Mouse (Mus musculus) heart, postnatal 25 days (tissue): ENCODE results near the gene Hnrnpc. TPM values are rescaled to one million over a fixed set of nuclear protein-coding genes. Genes with fewer than 3 reads are reported as not detected.
"Not testable (repeated sequence)": the region's sequence is repeated elsewhere in the genome, so short reads cannot be mapped to it uniquely, and the experiment has no call there.

Experiments
- DNase-seq: peaks from one replicate; pipeline ENCODE4 v3.0.0; 2022; ENCODE audit warnings: low spot score
- intact Hi-C: fragments of 180-260 bp; cut with DNase I; formaldehyde crosslinking; loops from one replicate; pipeline ENCODE4 v1.15.1; 2025
- total RNA-seq, 2 experiments: library from RNA; stranded (reverse); gene quantifications; 2 replicates each; pipeline ENCODE4 v1.2.3; 2021

The Hnrnpc gene
- total RNA-seq, 2 experiments from 2014 or later, result 132 to 147 TPM

- intact Hi-C loops, result loop anchor here (2.0 to 5.0 kb wide), 2 partner anchors 13 to 92 kb away; partner anchors contain the start of gene Supt16
- no peak for DNase-seq
Measured at GRCm38 (mm10) chr14:52105308-52105707, 1.5 kb upstream of the Hnrnpc start.

- DNase-seq, result no peak
- intact Hi-C loops, result loop anchor here (2.0 to 5.0 kb wide), 3 partner anchors 14 to 93 kb away; partner anchors contain the start of genes Supt16 and Zfp219
Measured at GRCm38 (mm10) chr14:52104677-52105285, 953 bp upstream of the Hnrnpc start.

GRCm38 (mm10) chr14:52103474-52103855 is 363 bp downstream of the Hnrnpc start:
- intact Hi-C loops, result loop anchor here (5.0 kb wide), 1 partner anchor 81 kb away; the partner anchor contains the start of gene Zfp219
- no peak for DNase-seq

- no peak for DNase-seq
- intact Hi-C loops, result loop anchor here (5.0 kb wide), 1 partner anchor 79 kb away; the partner anchor contains the start of gene Zfp219
Measured at GRCm38 (mm10) chr14:52101285-52102157, 2.3 kb downstream of the Hnrnpc start.

- DNase-seq, result no peak
- intact Hi-C loops, result loop anchor here (5.0 kb wide), 1 partner anchor 78 kb away; the partner anchor contains the start of gene Zfp219
Measured at GRCm38 (mm10) chr14:52100170-52100960, 3.5 kb downstream of the Hnrnpc start.

GRCm38 (mm10) chr14:52099563-52099962 is 4.3 kb downstream of the Hnrnpc start:
- no peak for DNase-seq
- intact Hi-C loops, result no loop called here

- DNase-seq, intact Hi-C loops: not testable (repeated sequence)
Measured at GRCm38 (mm10) chr14:52098387-52098786, 5.4 kb downstream of the Hnrnpc start.

- intact Hi-C loops, DNase-seq: not testable (repeated sequence)
Measured at GRCm38 (mm10) chr14:52097191-52097590, 6.6 kb downstream of the Hnrnpc start.

- intact Hi-C loops, result no loop called here
Measured at GRCm38 (mm10) chr14:52094533-52094932, 9.3 kb downstream of the Hnrnpc start.

GRCm38 (mm10) chr14:52083083-52083482 is 20.7 kb downstream of the Hnrnpc start:
- DNase-seq, result no peak
- intact Hi-C loops, result no loop called here

More at GRCm38 (mm10) chr14:52094533-52094932, 9.3 kb downstream of the Hnrnpc start:
- no peak for DNase-seq

- DNase-seq, result no peak
- intact Hi-C loops, result no loop called here
Measured at GRCm38 (mm10) chr14:52071599-52072137, 32.2 kb downstream of the Hnrnpc start.

GRCm38 (mm10) chr14:52066135-52066534 is 37.7 kb downstream of the Hnrnpc start:
- intact Hi-C loops, result no loop called here
- no peak for DNase-seq

GRCm38 (mm10) chr14:52061798-52062197 is 42.0 kb downstream of the Hnrnpc start:
- intact Hi-C loops, result no loop called here
- DNase-seq, result no peak

- no peak for DNase-seq
- intact Hi-C loops, result no loop called here
Measured at GRCm38 (mm10) chr14:52060800-52061199, 43.0 kb downstream of the Hnrnpc start.

GRCm38 (mm10) chr14:52059982-52060381 is 43.8 kb downstream of the Hnrnpc start:
- intact Hi-C loops, result no loop called here
- DNase-seq, result no peak

- intact Hi-C loops, DNase-seq: not testable (repeated sequence)
Measured at GRCm38 (mm10) chr14:52052720-52053119, 51.1 kb downstream of the Hnrnpc start.

GRCm38 (mm10) chr14:52045966-52046565 is 57.8 kb downstream of the Hnrnpc start:
- DNase-seq, result no peak
- intact Hi-C loops, result no loop called here

GRCm38 (mm10) chr14:52044901-52045678 is 58.7 kb downstream of the Hnrnpc start:
- intact Hi-C loops, result no loop called here
- DNase-seq, result no peak

- DNase-seq, result no peak
Measured at GRCm38 (mm10) chr14:52043446-52043845, 60.4 kb downstream of the Hnrnpc start.

More at GRCm38 (mm10) chr14:52043446-52043845, 60.4 kb downstream of the Hnrnpc start:
- intact Hi-C loops, result no loop called here
